Mouse (Mus musculus) midbrain, postnatal 0 days (tissue): ENCODE results near the gene Tead2. TPM values are rescaled to one million over a fixed set of nuclear protein-coding genes. Genes with fewer than 3 reads are reported as not detected.
A peak's percentile ranks its signal among the peaks of the same experiment; 100 is the strongest.

Source experiments
- ATAC-seq: fragments of 200-750 bp; cut with Nextera tagmentation; 2 replicates; pipeline ENCODE4 v1.8.0; 2017; ENCODE audit warnings: moderate number of reproducible peaks, mild to moderate bottlenecking, moderate TSS enrichment, moderate library complexity; ENCODE audit not compliant: low FRiP score
- DNase-seq: peaks from one replicate; pipeline ENCODE4 v3.0.0-alpha.2; 2015; ENCODE audit warnings: low spot score
- H3K27ac ChIP-seq: fragments of 300-500 bp; sonication (generic); 2 replicates; pipeline ENCODE4 v1.5.1; 2014; ENCODE audit warnings: low read depth, mild to moderate bottlenecking, low read length, mixed read lengths
- H3K27me3 ChIP-seq: fragments of 300-500 bp; sonication (generic); 2 replicates; pipeline ENCODE4 v1.6.1; 2014; ENCODE audit warnings: low read length, control low read depth, mixed read lengths; ENCODE audit not compliant: insufficient read depth
- H3K36me3 ChIP-seq: fragments of 300-500 bp; sonication (generic); 2 replicates; pipeline ENCODE4 v1.6.1; 2014; ENCODE audit warnings: low read length, control low read depth, mixed read lengths; ENCODE audit not compliant: insufficient read depth
- H3K4me1 ChIP-seq: fragments of 300-500 bp; sonication (generic); 2 replicates; pipeline ENCODE4 v1.6.1; 2014; ENCODE audit warnings: mild to moderate bottlenecking, control low read depth, antibody characterized with exemption, low read length, mixed read lengths; ENCODE audit not compliant: insufficient read depth
- H3K4me2 ChIP-seq: fragments of 300-500 bp; sonication (generic); 2 replicates; pipeline ENCODE4 v1.6.1; 2014; ENCODE audit warnings: low read depth, mild to moderate bottlenecking, low read length, mixed read lengths; ENCODE audit not compliant: poor library complexity, severe bottlenecking
- H3K4me3 ChIP-seq: fragments of 300-500 bp; sonication (generic); 2 replicates; pipeline ENCODE4 v1.5.1; 2014; ENCODE audit warnings: low read depth, mild to moderate bottlenecking, low read length, moderate library complexity
- H3K9ac ChIP-seq: fragments of 300-500 bp; sonication (generic); replicated peaks from 2 replicates; pipeline ENCODE4 v1.6.1; 2014; ENCODE audit warnings: mild to moderate bottlenecking, low read length, moderate library complexity, mixed read lengths; ENCODE audit not compliant: poor library complexity, severe bottlenecking
- H3K9me3 ChIP-seq: fragments of 300-500 bp; sonication (generic); 2 replicates; pipeline ENCODE4 v1.6.1; 2016; ENCODE audit warnings: low read length, control low read depth
- CTCF ChIP-seq: IDR thresholded peaks from 2 replicates; pipeline ENCODE4 v1.5.1; 2016; ENCODE audit warnings: antibody characterized with exemption, mild to moderate bottlenecking
- WGBS: fragments of 180-500 bp; shearing (Covaris S2); extraction: QIAGEN DNeasy Blood & Tissue Kit; methylation state at CpG from one replicate; pipeline ENCODE4 v1.1.7; 2014; 5-methylcytosine and 5-hydroxymethylcytosine counted together
- polyA plus RNA-seq: library from polyadenylated mRNA; unstranded; fragments of >200 nt; fragmentation: Nextera tagmentation; extraction: Ambion mirVana; gene quantifications from 2 replicates; pipeline ENCODE4 v1.2.1, GENCODE M21; 2015
- total RNA-seq: library from RNA; depleted of rRNA; stranded (reverse); fragments of >200 nt; gene quantifications from 2 replicates; pipeline ENCODE4 v1.2.3, GENCODE M21; 2014

Gene Tead2
- total and polyA plus RNA-seq, 2 experiments from 2014 or later, result 17.0 to 54.8 TPM

DNA sequence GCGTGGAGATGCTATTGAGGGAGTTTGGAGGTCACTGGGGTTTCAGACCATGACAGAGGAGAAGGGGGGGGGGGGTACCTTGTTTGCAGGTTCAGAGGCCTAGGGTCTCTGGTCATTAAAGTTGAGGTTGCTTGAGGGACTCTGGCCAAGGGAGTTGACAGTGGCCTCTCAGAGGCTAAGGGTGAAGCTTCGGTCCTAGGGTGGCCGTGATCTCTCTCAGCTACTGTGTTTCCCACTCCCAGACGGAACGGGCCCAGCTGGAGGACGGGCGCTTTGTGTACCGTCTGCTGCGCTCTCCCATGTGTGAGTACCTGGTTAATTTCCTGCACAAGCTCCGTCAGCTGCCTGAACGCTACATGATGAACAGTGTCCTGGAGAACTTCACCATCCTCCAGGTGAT lies 16.4 kb downstream of the Tead2 start:
- WGBS, result 91% methylated on average over 11 of the region's 11 CpGs
- TF ChIP-seq CTCF, result no peak
- Histone ChIP-seq H3K27ac (no peak overlapping the region), H3K4me2 (no peak overlapping the region), H3K36me3 (no peaks in the 10 kb centered on the region), H3K27me3 (peaks cover 5% of the 10 kb centered on the region; the same call in 1 of the 2 replicates), H3K9ac (no peak overlapping the region), H3K9me3 (no peaks in the 10 kb centered on the region), H3K4me3 (no peak overlapping the region), H3K4me1 (peaks cover 9% of the 10 kb centered on the region; the same call in 1 of the 2 replicates)
- ATAC-seq (no peak), DNase-seq (no peak)

DNA sequence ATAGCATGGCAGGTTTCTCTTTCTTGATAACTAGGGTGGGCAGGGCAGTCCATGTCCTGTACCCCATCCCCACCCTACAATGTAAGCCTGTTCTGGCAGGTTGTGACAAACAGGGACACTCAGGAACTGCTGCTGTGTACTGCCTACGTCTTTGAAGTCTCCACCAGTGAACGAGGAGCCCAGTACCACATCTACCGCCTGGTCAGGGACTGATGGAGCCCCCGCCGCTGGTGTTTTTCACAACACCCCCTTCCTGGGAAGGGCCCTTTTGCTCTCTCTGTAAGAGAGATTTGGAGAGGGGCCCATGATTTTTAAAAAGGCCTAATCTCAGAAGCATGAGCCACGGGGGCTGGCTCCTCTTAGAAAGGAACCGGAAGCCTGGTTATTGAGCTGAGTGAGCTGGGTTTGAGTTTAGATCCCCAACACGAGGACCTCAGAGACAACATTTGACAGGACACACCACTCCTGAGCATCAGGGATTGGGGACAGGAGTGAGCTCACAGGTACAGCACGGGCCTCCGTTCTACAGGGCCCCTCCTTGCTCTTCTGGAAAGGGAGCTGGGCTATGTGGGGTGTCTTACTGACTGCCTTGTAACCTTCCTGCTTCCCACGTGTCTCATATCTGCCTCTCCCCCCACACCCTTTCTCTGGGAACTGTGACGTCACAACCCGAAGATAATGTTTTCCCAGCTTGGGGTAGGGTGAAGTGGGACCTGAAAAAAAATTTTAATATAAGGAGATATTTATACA lies 17.3 kb downstream of the Tead2 start:
- DNase-seq (no peak), ATAC-seq (no peak)
- Histone ChIP-seq H3K4me2 (no peak overlapping the region), H3K4me3 (no peak overlapping the region), H3K9me3 (no peaks in the 10 kb centered on the region), H3K9ac (no peak overlapping the region), H3K36me3 (no peaks in the 10 kb centered on the region), H3K4me1 (peaks cover 9% of the 10 kb centered on the region; the same call in 1 of the 2 replicates), H3K27me3 (peaks cover 5% of the 10 kb centered on the region; the same call in 1 of the 2 replicates), H3K27ac (no peak overlapping the region)
- WGBS, result 68% methylated on average over 13 of the region's 13 CpGs
- no peak for TF ChIP-seq CTCF

DNA sequence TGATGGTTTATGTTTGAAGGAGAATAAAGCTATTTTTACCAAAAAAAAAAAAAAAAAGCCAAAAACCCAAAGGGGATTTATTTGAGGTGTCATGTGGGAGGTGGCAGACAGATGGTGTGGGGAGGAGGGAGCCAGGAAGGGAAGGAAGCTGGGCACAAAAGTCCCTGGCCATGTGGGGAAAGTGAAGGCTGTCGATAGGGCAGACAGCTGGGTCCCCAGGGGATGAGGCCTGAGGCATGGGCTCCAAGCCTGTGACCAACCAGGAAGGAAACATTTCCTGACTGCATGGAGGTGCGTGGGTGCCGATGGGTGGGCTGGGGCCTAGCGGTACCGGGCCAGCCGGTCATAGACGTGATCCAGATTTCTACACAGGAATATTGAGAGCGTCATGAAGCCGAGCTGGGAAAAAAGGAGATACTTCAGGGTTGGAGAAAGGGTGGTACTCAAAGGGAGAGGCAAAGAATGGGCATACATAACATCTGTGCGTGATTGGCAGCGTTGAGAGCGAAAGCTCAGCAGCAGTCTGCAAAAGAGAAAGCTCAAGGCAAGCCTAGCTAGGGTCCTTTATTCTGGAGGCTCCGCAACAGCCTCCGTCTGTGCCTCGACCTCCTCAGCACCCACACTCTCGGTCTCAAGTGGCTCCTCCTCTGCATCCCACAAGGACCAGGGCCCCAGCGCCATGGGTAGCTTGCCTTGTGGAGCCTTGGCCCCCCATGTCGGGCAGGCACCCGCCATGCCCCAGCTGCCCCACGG lies 18.2 kb downstream of the Tead2 start:
- DNase-seq, result peak; percentile 57
- H3K9me3 ChIP-seq, result no peaks in the 10 kb centered on the region
- peaks cover 9% of the 10 kb centered on the region; the same call in 1 of the 2 replicates for H3K4me1 ChIP-seq
- no peak for ATAC-seq
- TF ChIP-seq CTCF, result no peak
- H3K36me3 ChIP-seq, result no peaks in the 10 kb centered on the region
- H3K4me2 ChIP-seq, result peak overlapping the region; percentile 18
- peaks cover 5% of the 10 kb centered on the region; the same call in 1 of the 2 replicates for H3K27me3 ChIP-seq
- H3K27ac ChIP-seq, result no peak overlapping the region
- H3K9ac ChIP-seq, result no peak overlapping the region
- 25% methylated on average over 20 of the region's 20 CpGs for WGBS
- H3K4me3 ChIP-seq, result no peak overlapping the region

DNA sequence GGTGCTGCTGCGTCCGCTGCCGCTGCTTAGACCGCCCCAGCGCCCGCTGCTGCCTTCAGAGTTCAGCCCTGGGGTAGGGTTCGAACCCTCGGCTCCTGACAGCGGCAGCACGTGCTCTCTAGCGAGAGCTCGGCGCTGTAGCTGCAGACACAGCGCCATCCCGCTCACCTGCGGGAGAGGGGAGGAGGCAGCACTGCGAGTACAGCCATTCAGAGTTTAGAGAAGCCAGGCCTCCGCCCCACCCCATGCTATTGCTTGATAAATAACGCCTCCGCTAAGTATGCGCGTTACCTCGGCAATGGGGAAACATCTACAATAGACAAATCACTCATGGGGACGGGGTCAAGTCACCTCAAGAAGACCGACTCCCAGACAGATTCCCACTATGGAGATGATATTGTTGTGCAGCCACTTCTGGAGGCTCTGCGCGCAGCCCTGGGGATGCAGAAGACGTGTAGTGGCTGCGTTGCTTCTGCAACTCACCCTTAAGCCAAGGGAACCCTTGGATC lies 18.8 kb downstream of the Tead2 start:
- ATAC-seq (no peak), DNase-seq (peak; percentile 10)
- no peaks in the 10 kb centered on the region for H3K36me3 ChIP-seq
- no peak overlapping the region for H3K27ac ChIP-seq
- peaks cover 9% of the 10 kb centered on the region; the same call in 1 of the 2 replicates for H3K4me1 ChIP-seq
- no peak for TF ChIP-seq CTCF
- WGBS, result 12% methylated on average over 29 of the region's 29 CpGs
- no peaks in the 10 kb centered on the region for H3K9me3 ChIP-seq
- peak overlapping the region; percentile 29 for H3K4me2 ChIP-seq
- peaks cover 5% of the 10 kb centered on the region; the same call in 1 of the 2 replicates for H3K27me3 ChIP-seq
- H3K4me3 ChIP-seq, result no peak overlapping the region
- no peak overlapping the region for H3K9ac ChIP-seq

DNA sequence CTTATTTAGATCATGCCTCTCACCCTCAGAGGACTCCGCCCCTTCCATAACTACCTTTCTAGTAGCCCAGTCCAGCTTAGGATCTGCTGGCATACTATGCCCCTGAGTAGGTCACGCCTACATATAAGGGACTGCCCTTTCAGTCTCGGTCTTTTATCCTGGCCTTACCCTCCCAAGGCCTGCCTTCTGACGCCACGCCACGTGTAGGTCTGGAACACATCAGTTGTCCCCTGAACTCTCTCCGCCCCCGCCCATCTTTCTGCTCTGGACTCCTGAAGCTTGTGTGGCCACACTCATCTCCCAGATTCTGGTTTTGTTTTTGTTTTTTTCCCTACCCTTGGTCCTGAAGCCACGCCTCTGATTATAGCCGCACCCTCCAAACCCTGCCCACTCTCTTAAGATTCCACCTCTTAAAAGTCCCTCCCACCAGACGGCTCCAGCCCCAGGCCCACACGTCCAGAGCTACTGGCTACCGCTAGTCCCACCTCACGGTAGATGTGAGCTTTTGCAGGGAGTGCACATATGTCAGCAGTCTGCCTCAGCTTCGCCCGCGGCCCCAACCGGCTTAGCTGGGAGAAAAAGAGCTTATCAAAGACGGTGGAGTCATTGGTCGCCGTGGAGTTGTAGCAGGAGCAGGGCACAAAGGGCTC lies 19.5 kb downstream of the Tead2 start:
- Histone ChIP-seq H3K36me3 (no peaks in the 10 kb centered on the region), H3K9me3 (no peaks in the 10 kb centered on the region), H3K27ac (no peak overlapping the region), H3K9ac (0 out of 2 replicates have a peak overlapping the region, but pooled peaks have one; percentile 8), H3K4me1 (peaks cover 9% of the 10 kb centered on the region; the same call in 1 of the 2 replicates), H3K4me3 (no peak overlapping the region), H3K27me3 (peaks cover 5% of the 10 kb centered on the region; the same call in 1 of the 2 replicates), H3K4me2 (peak overlapping the region; percentile 29; the same call in 1 of the 2 replicates)
- ATAC-seq, result peak; percentile 50; the same call in 1 of the 2 replicates
- no peak for TF ChIP-seq CTCF
- 20% methylated on average over 21 of the region's 21 CpGs for WGBS
- peak; percentile 43 for DNase-seq
